Mouse (Mus musculus) forebrain, embryonic 16.5 days (tissue): ENCODE measurements around the gene Fgf2. TPM values are rescaled to one million over a fixed set of nuclear protein-coding genes. Genes with fewer than 3 reads are reported as not detected.

ENCODE experiments used
- ATAC-seq: fragments of 200-750 bp; cut with Nextera tagmentation; 2 replicates; pipeline ENCODE4 v1.8.0; 2017; ENCODE audit warnings: mild to moderate bottlenecking, moderate library complexity
- H3K27ac ChIP-seq: fragments of 300-500 bp; sonication (generic); 2 replicates; pipeline ENCODE4 v1.5.1; 2014; ENCODE audit warnings: low read length, control low read depth
- H3K27me3 ChIP-seq: fragments of 300-500 bp; sonication (generic); replicated peaks from 2 replicates; pipeline ENCODE4 v1.6.1; 2014; ENCODE audit warnings: low read length; ENCODE audit not compliant: control insufficient read depth, insufficient read depth
- H3K36me3 ChIP-seq: fragments of 300-500 bp; sonication (generic); 2 replicates; pipeline ENCODE4 v1.6.1; 2014; ENCODE audit not compliant: control insufficient read depth, insufficient read depth
- H3K4me1 ChIP-seq: fragments of 300-500 bp; sonication (generic); replicated peaks from 2 replicates; pipeline ENCODE4 v1.6.1; 2014; ENCODE audit warnings: low read length; ENCODE audit not compliant: control insufficient read depth, insufficient read depth
- H3K4me2 ChIP-seq: fragments of 300-500 bp; sonication (generic); 2 replicates; pipeline ENCODE4 v1.6.1; 2014; ENCODE audit warnings: mild to moderate bottlenecking, low read length, control low read depth
- H3K4me3 ChIP-seq: fragments of 300-500 bp; sonication (generic); replicated peaks from 2 replicates; pipeline ENCODE4 v1.5.1; 2014; ENCODE audit warnings: mild to moderate bottlenecking, low read length, control low read depth
- H3K9ac ChIP-seq: fragments of 300-500 bp; sonication (generic); replicated peaks from 2 replicates; pipeline ENCODE4 v1.6.1; 2014; ENCODE audit warnings: low read depth, low read length, control low read depth
- H3K9me3 ChIP-seq: fragments of 300-500 bp; sonication (generic); 2 replicates; pipeline ENCODE4 v1.6.1; 2016; ENCODE audit warnings: low read length; ENCODE audit not compliant: control insufficient read depth
- WGBS: fragments of 180-500 bp; shearing (Covaris S2); extraction: QIAGEN DNeasy Blood & Tissue Kit; methylation state at CpG from one replicate; pipeline ENCODE4 v1.1.7; 2014; 5-methylcytosine and 5-hydroxymethylcytosine counted together
- polyA plus RNA-seq: library from polyadenylated mRNA; unstranded; fragments of >200 nt; fragmentation: Nextera tagmentation; extraction: Ambion mirVana; gene quantifications from 2 replicates; pipeline ENCODE4 v1.2.1, GENCODE M21; 2015

The Fgf2 gene
- 0.39 and 0.41 TPM in 2 replicates for polyA plus RNA-seq

DNA sequence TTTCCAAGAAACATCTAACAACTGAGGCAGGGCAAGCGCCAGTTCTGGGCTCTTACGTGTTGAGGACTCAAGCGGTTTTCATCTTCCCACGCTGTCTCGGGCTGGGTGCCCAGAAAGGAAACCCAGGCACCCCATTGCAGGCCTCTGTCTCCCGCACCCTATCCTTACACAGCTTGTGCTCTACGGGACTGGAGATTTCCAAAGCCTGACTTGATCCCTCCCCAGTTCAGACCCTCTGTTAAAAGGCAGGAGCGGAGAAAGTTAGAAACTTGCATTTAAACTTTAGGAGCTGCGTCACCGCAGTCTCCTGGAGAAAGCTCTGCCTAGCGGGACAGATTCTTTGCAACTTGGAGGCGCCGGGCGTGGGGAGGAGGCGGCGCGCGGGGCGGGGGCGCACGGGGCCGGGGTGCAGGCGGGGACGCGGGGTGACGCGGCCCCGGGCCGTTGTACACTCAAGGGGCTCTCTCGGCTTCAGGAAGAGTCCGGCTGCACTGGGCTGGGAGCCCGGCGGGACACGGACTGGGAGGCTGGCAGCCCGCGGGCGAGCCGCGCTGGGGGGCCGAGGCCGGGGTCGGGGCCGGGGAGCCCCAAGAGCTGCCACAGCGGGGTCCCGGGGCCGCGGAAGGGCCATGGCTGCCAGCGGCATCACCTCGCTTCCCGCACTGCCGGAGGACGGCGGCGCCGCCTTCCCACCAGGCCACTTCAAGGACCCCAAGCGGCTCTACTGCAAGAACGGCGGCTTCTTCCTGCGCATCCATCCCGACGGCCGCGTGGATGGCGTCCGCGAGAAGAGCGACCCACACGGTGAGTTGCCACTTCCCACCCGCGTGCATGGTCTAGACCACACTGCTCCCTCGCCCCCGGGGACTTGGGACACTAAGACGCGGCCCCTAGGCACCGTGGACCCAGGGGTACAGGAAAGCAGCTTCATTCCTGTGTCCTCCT is at the start of gene Fgf2:
Gene Fgf2 (plus strand): TSS at position 126 of the 945 bp plus-strand sequence.
- Histone ChIP-seq H3K4me3 (peak within 1 kb of the TSS; percentile 64), H3K36me3 (no peaks in the 10 kb centered on the region), H3K4me2 (peak within 1 kb of the TSS; percentile 100), H3K27ac (no peak within 1 kb of the TSS), H3K27me3 (peaks cover 23% of the 10 kb centered on the region), H3K9ac (peak within 1 kb of the TSS; percentile 63), H3K4me1 (peaks cover 13% of the 10 kb centered on the region), H3K9me3 (no peaks in the 10 kb centered on the region)
- WGBS, result under 1% methylated on average over 73 of the region's 75 CpGs
- peak; percentile 90 for ATAC-seq

DNA sequence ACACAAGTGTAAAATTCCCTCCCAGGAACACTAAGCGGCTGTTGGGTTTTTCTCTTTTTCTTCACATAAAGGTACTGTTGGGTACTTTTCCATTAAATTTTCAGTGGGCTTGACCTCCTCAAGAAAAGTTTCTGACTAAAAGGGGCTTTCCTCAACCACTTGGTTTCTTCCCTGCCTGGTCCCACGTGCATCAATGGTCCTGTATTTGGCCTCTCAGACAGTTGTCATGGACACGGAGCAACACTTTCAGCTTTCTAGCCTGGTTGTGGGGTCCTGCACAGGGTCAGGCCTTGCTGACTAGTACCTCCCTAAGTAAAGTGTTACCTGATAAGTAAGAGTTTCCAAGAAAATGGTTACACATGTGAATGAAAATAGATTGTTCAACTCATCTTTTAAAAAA is 48.7 kb upstream of the Fgf2 start:
- H3K27me3 ChIP-seq, result no peaks in the 10 kb centered on the region
- H3K4me1 ChIP-seq, result no peaks in the 10 kb centered on the region
- no peak overlapping the region for H3K27ac ChIP-seq
- WGBS, result 76% methylated on average over 3 of the region's 3 CpGs
- H3K4me3 ChIP-seq, result no peak overlapping the region
- H3K9me3 ChIP-seq, result no peaks in the 10 kb centered on the region
- no peak overlapping the region for H3K9ac ChIP-seq
- ATAC-seq, result no peak
- H3K36me3 ChIP-seq, result no peaks in the 10 kb centered on the region
- H3K4me2 ChIP-seq, result no peak overlapping the region

DNA sequence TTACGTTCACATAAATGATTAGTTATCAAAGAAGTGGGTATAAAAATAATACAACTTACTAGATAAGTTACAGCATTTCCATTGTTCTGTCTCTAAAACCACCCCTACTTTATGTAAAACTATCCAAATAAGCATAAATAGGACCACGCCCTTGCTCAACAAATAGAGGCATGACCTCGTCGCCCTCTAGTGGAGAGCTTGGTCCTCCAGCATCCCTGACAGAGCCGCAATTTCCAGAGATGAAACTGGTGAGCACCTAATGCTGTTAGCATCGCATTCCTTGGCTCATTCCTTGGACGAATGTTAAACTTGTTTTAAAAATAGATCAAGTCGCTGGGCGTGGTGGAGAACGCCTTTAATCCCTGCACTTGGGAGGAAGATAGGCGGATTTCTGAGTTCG is 45.5 kb upstream of the Fgf2 start:
- Histone ChIP-seq H3K9ac (no peak overlapping the region), H3K4me1 (no peaks in the 10 kb centered on the region), H3K4me2 (no peak overlapping the region), H3K27me3 (no peaks in the 10 kb centered on the region), H3K27ac (no peak overlapping the region), H3K36me3 (no peaks in the 10 kb centered on the region), H3K9me3 (no peaks in the 10 kb centered on the region), H3K4me3 (no peak overlapping the region)
- no peak for ATAC-seq
- 41% methylated on average over 12 of the region's 12 CpGs for WGBS

DNA sequence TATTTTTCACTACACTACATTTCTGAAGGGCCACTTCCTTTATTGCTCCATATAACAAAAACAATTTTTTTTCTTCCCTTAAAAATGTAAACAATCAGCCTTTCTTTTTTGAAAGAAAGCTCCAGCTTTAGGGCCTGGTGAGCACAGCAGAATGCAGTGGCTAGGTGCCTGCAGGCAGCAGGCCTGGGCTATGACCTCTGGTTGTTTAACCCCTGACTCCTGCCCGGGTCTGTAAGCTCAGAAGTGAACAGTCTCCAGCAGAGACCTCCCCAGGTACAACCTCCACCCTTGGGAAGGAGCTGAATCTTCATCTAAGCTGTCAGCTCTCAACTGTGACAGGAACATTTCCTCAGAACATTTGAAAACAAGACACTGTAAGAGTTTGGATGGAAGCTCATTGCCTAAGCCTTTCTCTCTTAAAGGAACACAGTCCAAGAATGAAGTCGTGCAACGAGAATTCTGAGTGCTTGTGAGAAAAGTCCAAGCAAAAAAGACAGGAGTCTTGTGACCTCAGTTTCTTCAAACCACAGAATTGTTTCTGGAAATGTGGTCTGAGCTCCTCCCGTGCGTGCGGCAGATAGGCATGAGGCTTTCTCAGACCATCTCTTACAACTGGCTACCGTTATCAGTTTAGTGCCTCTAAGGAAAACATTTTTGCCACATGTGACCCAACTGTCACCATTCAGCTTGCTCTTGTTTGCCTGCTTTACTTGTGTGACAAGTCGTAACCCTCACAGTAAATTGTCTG is 44.6 kb upstream of the Fgf2 start:
- Histone ChIP-seq H3K27ac (no peak overlapping the region), H3K9me3 (no peaks in the 10 kb centered on the region), H3K36me3 (no peaks in the 10 kb centered on the region), H3K4me3 (no peak overlapping the region), H3K9ac (no peak overlapping the region), H3K4me1 (no peaks in the 10 kb centered on the region), H3K4me2 (no peak overlapping the region), H3K27me3 (no peaks in the 10 kb centered on the region)
- no peak for ATAC-seq
- WGBS, result 80% methylated on average over 8 of the region's 8 CpGs

DNA sequence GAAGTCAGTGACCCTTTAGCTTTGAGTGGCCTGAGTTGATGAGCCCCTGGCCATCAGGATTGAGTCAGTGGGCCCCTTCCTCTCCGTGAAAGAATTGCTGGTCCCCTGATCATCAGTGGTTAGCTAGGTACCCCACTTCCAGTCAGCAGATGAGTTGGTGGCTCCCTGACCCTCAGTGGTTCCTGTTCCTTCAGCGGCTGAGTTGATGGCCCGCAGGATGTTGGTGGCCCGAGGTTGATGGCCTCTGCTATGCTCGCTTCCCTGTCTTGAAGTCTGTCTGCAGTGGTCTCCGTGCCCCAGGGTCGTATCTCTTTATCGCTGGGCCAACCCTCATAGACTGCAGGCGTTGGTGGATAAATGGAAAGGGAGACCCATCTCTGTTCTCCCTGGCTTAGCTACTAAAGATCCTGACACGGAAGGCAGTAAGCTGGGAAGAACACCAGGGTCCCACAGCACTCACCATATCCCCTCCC is 36.2 kb upstream of the Fgf2 start:
- Histone ChIP-seq H3K36me3 (no peaks in the 10 kb centered on the region), H3K9me3 (no peaks in the 10 kb centered on the region), H3K9ac (peak overlapping the region; percentile 88), H3K4me1 (peaks cover 9% of the 10 kb centered on the region), H3K27ac (no peak overlapping the region; the same call in 1 of the 2 replicates), H3K4me2 (peak overlapping the region; percentile 59), H3K4me3 (peak overlapping the region; percentile 95), H3K27me3 (no peaks in the 10 kb centered on the region)
- ATAC-seq, result no peak
- WGBS, result 4% methylated on average over 10 of the region's 10 CpGs

DNA sequence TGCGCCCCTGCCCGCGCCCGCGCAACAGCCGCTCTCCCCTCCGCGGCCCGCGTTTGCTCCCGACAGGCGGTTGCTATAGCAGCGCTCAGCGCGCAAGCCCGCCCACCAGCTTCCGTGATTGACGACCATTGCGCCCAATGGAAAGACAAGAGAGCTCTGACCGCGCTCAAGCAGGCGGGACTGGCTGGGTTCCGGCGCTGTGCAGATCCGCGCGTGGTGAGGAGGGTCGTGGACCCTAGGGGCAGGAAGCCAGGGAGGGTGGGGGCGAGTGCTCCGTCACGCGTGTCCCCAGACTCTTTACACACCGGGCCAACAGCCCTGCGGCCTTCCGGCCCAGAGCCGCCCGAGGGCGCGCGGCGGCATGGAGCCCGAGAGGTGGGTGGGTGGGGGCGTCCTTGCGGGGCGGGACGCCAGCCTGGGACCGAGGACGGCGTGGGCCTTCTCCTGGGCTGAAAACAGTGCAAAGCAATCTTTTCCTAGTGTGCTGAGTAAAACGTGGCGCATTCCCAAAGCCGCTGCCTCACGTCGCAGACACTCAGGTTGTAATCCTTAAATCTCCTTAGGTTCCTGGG is 35.7 kb upstream of the Fgf2 start, which contains the start of the genes Bbs12 and Cetn4:
Gene Bbs12 (plus strand): TSS at position 185 of the 572 bp plus-strand sequence.
Gene Cetn4 (minus strand): TSS at position 339 of the 572 bp plus-strand sequence.
- Histone ChIP-seq H3K4me2 (peak within 1 kb of the TSS; percentile 59), H3K9ac (peak within 1 kb of the TSS; percentile 88), H3K4me3 (peak within 1 kb of the TSS; percentile 95), H3K9me3 (no peaks in the 10 kb centered on the region), H3K36me3 (no peaks in the 10 kb centered on the region), H3K4me1 (peaks cover 9% of the 10 kb centered on the region), H3K27me3 (no peaks in the 10 kb centered on the region), H3K27ac (peak within 1 kb of the TSS; percentile 47; the same call in 1 of the 2 replicates)
- peak; percentile 100 for ATAC-seq
- under 1% methylated on average over 54 of the region's 54 CpGs for WGBS

DNA sequence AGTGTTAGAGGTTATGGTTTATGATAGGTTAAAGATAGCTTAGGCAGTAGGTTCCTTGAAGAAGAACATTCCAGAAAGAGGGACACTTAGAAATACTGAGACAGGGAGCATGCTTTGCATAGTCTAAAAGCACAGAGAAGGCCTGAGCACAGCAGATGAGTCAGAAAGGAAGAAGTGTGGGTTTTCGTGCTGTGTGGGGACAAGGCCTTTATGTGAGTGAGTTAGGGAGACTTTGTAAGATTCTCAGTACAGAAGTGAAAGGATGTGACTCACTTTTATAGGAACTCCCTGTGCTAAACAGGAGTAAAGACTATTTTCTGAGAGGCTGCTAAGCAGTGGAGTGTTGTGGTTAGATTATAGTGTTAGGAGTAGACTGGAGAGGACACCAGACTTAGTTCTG is 34.8 kb upstream of the Fgf2 start:
- peaks cover 9% of the 10 kb centered on the region for H3K4me1 ChIP-seq
- no peak overlapping the region for H3K4me3 ChIP-seq
- no peak overlapping the region for H3K9ac ChIP-seq
- ATAC-seq, result no peak
- H3K4me2 ChIP-seq, result peak overlapping the region; percentile 51
- no peak overlapping the region for H3K27ac ChIP-seq
- no peaks in the 10 kb centered on the region for H3K9me3 ChIP-seq
- H3K27me3 ChIP-seq, result no peaks in the 10 kb centered on the region
- H3K36me3 ChIP-seq, result no peaks in the 10 kb centered on the region
- WGBS, result 25% methylated on average over 1 of the region's 1 CpGs

DNA sequence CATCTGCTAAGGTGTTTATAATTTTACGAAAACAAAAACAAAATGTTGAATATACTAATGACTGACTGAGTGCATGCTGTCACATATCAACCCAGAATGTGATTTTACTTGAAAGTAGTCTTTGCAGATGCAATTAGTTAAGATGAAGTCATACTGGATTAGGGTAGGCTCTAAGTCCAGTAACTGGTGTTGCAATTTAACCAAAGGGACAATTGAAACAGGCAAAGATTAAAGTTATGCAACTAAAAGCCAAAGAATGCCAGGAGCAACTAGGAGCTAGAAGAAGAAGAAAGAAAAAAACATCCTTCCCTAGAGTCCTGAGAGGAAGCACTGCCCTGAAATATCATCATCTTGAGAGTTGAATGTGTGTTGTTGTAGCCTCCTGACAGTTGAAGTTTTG is 31.9 kb upstream of the Fgf2 start:
- Histone ChIP-seq H3K9ac (no peak overlapping the region), H3K4me2 (no peak overlapping the region), H3K9me3 (no peaks in the 10 kb centered on the region), H3K36me3 (0 out of 2 replicates have a peak, but pooled peaks cover 2% of the 10 kb centered on the region), H3K27me3 (no peaks in the 10 kb centered on the region), H3K4me3 (no peak overlapping the region), H3K27ac (no peak overlapping the region), H3K4me1 (peaks cover 9% of the 10 kb centered on the region)
- WGBS, result 94% methylated on average over 1 of the region's 1 CpGs
- no peak for ATAC-seq
